Mouse (Mus musculus): ENCODE measurements around the gene Khnyn.

DNA sequence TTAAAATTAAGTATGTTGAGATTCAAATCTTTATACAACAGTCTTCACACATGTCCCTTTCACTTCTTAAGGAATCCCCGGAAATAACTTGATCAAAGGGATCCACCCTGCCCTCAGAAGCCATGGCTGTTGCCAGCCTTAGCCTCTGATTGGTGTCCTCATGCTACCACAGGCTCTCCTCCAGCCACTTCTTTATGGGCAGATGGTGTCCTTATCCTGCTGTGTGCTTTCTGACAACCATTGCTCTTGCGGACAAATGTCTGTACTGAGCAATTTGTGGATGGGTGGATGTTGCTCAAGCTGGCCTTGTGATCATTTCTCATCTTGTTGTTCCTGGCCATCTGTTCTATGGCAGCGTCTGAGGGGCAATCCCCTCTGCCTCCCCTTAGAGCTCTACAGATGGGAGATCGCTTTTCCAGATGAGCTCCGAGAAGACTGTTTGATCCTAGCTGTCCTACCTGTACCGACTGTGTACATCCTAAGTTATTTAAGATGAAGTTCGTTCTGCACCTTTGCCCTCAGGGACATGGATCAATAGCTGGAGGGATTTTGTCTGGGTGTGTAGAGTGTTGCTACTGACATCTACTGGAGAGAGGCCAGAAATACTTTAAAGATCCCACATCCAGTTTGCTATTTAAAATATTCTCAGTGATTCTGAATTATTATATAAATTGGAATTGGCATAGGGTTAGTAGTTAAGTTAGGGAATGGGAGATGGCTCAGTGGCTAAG is 55.5 kb downstream of the Khnyn start:
- TF ChIP-seq CTCF (IDR thresholded peaks at IDR 0.05) = peak; percentile 34
- TF ChIP-seq EP300 (IDR thresholded peaks at IDR 0.05) = no peak

Measured in lung, postnatal 0 days (tissue).